Mouse (Mus musculus): ENCODE data around the gene Edn2.

Edn2 gene

DNA sequence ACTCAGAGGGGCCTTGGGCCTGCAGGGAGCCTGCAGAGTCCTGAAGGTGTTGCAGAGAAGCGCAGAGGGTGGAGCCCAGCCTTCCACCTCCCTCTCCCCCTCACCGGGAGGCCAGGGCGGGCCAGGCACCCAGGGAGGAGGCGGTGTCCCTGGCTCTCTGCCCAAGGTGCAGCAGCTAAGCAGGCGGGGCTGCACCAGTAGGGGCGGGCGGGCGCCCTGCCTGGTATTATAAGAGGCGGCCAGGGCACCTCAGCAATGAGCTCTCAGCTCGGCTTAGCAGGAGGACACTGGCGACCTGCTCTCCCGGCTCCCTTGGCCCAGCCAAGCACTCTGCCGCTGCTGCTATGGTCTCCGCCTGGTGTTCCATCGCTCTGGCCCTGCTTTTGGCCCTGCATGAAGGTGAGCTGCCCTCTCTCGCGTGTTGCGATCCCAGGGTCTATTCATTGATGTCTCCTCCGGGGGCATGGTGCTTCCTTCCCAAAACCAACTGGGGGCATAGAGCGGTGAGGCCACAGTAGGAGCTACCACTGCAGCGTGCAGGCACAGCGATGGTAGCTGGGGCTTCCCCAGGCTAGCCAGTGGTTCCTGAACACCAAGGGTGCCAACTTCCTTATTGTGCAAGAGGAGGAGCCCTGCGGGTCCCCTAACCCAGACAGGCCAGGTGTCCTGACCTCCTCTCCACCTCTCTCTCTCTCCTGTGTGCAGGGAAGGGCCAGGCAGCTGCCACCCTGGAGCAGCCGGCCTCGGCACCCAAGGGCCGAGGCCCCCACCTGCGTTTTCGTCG, at the start of gene Edn2:
TSS of gene Edn2 (plus strand) at position 41 of the 784 bp plus-strand sequence.
- no peak for DNase-seq

DNA sequence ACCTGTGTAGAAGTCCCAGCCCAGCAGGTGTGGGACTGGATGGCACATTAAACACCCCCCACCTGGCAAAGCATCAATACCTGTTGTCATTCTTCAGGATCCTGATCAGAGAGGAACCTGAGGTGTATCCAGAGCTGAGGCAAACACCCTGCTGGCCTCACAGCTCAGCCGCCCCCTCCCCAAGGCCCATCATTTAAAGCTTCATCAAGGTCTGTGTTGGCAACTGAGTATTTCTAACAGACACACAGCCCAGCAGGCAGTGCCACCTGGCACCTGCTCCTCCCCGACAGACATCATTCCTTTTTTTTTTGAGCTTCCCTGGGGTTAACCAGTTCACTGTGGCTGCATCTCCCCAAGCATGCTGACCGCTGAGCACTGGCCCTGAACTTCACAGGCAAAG, 45.5 kb upstream of the Edn2 start:
- DNase-seq: peak; percentile 53

DNA sequence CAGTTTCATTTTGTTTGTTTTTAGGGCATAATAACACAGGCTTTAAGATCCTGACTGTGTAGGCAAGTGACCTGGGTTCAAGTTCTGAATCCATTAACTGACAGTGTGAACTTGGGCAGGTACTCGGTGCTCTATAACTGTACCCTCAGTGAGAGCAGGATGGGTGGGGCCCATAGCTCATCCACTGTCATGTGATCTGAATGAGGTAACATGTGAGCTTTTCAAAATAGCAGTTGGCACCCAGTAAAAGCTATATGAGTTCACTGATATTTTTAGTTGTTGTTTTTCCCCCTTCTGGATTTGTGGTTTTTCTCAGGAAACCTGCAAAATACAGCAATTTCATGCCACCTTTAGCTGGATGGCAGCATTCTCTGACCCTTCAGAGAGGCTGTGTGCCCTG, 44.7 kb upstream of the Edn2 start:
- no peak for DNase-seq

DNA sequence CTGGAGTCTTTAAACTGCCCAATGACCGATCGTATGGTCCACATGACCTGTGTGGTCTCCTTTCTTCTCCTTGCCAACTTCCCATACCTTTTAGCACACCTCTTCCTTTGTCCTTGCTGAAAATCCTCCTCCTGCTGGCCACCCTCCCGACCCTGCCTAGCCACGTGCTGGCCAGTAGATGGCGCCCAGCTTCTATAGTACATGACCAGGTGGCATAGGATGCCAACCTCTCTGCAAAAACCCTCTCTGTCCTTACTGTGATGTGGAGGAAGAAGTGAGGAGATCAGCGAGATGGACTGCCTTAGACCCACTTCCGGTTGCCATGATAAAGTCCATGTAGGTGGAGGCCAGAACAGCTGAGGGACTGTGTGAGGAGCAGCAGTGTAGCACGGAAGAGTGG, 40.7 kb upstream of the Edn2 start:
- DNase-seq: peak; percentile 84

DNA sequence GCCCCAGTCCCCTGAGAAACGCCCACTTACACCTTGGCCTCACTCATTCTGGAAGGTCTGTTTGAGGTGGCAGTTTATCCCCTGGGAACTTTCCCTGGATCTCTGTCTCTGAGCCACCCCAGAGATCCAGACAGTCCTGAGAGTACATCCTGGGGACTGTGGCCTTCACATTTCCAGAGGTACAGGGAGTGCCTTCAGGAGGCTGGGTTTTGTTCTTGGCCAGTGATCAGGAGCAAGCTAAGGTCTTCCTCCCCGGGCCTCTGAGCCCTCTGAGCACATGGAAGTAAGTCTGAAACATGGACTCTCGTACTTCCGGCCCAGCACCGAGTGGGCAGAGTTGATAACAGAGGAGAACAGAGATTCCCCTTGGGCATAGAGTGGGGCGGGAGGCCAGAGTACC, 36.4 kb upstream of the Edn2 start:
- DNase-seq: no peak

DNA sequence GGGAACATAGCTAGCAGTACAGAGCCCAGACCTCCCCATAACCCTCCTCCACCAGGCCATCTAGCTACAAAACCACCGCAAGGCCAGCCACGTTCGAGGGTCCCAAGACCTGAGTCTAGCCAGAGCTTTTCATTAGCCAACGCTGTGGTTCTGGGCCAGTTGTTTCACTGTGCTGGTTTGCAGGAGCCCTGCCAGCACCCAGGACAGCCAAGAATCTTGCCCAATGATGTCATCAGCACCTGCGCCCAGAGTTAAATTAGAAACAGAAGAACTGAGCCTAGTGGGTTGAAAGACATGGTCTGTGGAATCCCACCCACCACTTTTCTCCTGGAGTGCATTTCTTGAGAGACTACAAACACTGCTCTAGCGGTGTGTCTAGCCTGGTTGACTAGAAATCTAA, 35.0 kb upstream of the Edn2 start:
- DNase-seq: no peak

DNA sequence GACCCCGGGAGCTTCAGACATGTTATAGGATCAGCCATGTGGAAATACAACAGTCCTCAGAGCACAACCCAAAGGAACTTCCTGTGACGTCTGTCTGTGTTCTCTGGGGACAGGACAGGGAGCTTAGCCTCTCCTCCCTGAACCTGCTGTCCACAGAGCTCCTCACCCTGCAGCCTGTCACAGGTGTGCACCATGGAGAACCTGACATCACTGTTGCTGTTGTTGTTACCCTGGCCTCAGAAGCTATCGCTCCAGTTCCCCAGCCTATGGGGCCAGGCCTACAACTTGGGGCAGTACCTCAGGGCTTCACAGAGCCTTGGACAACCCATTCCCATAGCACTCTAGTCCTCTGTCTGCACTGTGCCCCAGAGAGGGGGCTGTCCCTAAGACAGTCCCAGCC, 33.7 kb upstream of the Edn2 start:
- DNase-seq: no peak

DNA sequence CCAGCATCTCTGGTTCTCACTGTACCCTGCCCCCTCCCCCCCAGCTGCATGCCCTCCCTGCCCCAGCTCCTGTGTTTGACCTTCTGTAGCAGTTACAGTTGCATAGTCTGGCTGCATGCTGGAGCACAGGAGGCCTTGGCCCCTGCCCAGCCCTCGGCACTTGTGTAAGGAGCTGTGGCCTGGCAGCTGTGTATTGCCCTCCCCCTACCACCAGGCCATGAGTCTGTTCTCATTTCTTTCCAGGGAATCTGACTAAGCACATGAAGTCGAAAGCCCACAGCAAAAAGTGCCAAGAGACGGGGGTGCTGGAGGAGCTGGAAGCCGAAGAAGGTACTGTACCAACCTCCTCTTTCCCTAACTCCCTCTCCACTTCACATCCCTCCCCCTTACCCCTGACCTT, 33.0 kb upstream of the Edn2 start:
- DNase-seq: no peak

DNA sequence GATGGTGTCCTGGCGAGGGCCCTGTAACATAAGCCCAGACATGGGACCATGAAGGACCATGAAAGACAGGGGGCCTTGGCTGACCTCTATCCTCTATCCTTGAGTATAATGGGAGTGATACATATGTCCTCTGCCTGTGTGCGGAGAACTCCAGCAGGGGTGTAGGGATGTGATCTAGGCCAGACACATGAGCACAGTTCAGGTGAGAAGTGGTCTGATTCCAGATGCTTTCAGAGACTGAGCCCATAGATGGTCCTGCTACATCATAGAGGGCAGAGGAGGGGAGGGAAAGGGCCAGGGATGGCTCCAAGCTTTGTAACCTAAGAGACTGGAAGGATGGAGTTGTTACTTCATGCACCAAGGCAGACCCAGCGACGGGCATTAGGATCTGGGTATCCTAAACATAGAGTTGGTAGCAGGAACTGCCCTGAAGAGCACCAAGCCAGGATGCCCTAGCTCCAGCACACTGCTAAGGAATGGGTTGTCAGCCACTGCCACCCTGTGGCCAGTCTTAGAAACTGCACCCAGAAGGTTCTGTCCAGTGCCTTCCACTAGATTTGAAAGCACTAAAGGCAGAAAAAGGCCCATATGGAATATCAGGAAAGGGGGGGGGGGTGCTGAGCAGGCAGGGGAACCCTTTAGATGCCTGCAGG, 31.6 kb upstream of the Edn2 start:
- peak; percentile 76 for DNase-seq

DNA sequence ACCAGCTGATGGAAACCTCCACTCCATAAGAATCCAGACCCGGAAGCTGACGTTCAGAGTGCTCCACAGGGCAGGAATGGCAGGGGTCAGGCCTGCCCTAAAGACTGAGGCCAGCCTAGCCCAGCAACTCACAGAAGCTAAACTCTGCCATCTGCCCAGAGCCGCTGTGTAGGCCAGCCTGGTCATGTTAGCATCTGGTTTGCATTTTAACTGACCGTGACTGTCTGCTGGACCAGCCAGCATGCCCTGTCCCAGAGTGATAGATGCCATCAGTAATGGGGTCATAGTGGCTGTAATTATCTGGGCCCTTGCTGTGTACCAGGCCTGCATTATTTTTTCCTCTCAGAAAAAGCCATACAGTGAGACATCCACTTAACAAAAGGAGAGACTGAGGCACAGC, 30.1 kb upstream of the Edn2 start:
- DNase-seq: no peak

DNA sequence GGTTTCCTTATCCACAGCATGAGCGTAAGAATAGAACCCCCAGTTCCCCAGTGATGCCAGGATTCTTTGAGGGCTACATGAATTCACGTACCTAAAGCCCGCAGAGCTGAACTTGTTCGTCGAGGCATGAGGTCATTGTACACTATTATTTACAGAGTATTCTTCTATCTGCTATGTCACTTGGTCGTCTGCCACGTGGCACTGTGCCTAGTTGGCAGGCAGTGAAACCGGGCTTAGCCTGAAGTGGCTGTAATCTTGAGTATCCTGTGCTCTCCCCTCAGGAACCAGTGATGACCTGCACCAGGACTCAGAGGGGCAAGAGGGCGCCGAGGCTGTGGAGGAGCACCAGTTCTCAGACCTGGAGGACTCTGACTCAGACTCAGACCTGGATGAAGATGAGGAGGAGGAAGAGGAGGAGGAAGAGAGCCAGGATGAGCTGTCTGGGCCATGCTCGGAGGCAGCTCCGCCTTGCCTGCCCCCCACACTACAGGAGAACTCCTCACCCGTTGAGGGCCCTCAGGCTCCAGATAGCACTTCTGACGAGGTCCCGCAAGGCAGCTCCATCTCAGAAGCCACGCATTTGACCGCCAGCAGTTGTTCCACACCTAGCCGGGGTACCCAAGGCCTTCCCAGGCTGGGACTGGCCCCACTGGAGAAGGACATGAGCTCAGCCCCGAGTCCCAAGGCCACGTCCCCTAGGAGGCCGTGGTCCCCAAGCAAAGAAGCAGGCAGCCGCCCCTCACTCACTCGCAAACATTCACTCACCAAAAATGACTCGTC, 29.4 kb upstream of the Edn2 start:
- DNase-seq: peak; percentile 72

DNA sequence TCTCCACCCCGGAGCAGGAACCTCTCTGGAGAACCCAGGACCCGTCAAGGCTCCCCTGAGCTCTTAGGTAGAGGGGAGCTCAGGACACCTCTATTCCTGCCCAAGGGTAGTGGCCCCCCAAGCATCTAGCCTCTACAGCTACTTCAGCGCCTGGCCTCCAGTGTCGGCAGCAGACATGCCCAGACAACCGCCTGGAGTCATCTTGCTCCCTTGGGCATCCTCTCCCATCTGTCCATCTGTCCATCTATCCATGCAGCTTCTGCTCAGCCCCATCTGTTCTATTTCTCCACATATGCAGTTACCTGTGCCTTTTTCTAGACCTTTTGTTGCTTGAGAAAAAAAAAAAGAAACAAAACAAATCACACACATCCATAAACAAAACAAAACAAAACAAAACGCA, 26.8 kb upstream of the Edn2 start:
- DNase-seq: no peak

DNA sequence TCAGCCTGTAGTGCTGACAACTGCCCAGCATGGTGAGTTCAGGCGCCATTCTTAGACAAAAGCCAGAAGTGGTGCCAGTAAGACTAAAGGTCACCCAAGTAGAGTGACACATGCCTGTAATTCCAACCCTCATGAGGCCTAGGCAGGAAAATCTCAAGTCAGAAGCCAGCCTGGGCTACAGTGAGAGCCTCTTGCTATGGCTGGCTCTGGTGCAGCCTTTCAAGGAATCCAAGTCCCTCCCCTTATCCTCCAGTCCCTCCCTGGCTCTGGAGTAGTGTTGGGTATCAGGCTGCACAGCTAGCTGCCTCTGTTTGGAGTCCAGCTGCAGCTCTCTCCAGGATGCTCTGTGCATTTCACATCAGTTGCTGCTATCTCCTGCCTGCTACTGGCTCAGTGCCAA, 19.2 kb upstream of the Edn2 start:
- DNase-seq: no peak

DNA sequence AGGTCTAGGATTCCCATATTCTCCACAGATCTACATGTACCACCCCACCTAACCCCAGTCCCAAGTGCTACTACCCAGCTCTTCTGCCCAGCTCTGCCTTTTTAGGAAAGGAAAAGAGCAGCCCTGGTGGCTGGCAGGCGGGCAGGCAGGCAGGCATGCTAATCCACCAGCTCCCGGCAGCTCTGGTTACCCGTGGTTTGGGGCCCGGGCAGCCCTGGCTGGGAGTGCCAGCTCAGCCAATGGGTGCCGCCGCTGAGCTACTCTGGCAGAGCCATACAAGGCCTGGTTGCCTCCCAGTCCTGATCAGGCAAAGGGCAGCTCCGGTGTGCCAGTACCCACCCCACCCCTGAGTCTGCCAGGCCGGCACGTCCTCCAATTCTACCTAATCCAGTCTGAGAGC, 18.1 kb upstream of the Edn2 start:
- no peak for DNase-seq

DNA sequence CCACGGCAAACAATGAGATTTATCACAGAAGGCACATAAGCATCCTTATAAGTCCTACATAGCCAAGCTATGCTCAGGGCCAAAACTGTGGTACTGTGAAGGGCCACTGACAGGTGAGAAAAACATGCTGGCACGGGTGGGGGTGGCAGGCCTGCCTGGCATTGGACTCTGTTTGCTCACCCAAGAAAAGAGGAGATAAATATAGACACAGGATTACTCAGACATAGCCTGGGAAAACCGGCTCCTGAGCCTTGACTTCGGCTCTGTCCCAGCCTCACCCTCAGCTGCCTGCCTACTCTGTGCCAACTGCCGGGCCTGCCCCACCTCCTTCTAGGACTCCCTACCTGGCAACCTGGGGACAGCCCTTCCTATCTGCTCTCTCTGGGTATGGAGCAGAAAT, 16.7 kb upstream of the Edn2 start:
- peak; percentile 85 for DNase-seq

DNA sequence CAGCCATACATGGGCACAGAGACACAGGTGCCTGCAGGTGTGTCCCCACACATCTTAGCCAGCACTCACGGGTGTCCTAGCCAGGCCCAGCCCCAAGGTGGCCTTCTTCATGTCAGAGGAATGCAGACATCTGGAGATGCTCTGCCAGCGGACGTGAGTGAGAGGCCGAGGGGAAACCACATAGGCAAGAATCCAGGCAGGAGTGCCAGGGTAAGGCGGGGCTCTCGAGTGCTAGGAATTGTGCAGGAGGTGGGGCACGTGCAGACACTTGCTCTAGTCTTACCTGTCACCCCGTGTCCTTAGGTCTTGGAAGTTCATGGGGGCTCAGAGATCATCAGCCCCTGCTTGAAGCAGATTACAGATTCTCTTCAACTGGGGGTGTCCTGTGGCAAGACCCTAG, 15.1 kb upstream of the Edn2 start:
- DNase-seq: no peak

DNA sequence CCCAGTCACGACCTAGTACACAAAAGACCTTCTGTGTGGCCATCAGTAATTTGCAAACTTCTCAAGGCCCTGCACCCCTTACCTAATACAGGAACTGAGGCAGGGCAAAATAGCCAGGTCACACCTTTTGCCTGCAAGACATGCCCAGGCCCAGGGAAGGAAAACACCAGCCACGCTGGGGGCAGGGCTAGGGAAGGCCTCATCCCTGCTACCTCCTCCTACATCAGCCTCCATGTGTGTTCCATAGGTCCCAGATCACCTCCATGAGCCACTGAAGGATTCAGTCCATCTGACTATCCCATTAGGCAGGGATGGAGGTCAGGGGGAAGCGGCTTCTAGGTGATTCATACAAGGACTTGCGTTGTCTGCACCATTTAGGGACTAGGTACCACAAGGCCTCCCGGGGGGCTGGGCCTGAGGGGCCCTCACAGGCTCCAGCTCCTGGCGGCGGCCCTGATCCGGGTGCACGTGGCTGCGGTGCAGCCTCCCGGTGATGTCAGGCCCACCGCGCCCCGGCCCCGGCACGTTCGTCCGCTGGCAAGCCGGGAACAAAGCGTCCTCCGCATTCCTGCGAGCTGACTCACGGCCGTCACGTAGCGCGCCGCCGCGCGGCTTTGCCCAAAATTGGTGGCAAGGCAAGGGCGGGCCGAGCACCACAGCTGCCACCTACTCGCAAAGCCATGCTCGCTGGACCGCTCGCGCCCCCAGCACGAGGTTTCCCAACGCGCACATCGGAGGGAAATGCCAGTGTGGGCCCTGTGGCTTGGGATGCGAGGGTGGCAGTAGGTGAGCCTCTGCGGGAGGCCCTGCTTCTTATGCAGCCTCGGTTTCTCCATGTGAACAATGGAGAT, 12.5 kb upstream of the Edn2 start:
- DNase-seq: peak; percentile 33

DNA sequence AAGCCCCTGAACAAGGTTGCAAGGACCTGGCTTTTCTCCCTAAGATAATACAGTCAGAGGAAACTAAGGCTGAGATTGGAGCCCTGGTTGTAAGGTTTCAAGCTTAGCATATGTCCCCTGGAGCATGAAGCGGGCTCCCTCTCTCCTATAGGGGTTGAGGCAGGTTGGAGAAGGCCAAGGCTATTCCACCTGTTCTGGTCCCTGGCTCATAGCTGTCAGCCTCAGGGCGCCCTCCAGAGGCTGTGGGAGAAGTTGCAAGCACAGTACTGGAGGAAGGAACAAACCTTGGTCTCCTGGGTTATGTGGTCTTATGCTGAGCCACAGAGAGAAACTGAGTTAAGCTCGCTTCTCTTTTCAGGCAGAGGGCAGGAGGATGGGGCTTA, 11.9 kb upstream of the Edn2 start:
- peak; percentile 36 for DNase-seq

DNA sequence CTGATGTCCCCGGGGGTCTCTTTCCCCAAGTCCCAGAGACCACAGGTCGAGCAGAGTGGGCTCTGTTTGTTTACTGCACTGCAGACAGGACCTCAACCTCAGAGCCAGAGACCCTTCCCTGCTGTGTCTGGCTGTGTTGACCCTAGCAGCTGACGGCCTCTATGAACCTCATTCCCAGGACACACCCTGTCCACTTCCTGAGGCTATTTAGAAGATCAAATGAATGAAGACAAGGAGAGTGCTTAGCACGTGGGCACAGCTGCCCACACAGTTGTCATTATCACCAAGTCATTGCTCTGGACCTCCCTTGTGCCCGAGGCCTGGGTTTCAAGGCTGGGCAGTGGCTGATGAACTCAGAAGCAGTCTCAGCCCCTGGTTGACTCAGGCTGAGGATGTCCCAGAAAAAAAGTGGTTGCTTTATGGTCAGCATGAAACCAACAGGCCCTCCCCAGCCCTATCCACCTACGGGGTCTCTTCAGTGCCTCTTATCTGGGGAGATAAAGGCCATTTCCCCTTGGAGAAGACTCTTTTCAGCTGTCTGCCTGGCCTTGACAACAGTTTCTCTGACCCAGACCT, 10.6 kb upstream of the Edn2 start:
- DNase-seq: no peak

DNA sequence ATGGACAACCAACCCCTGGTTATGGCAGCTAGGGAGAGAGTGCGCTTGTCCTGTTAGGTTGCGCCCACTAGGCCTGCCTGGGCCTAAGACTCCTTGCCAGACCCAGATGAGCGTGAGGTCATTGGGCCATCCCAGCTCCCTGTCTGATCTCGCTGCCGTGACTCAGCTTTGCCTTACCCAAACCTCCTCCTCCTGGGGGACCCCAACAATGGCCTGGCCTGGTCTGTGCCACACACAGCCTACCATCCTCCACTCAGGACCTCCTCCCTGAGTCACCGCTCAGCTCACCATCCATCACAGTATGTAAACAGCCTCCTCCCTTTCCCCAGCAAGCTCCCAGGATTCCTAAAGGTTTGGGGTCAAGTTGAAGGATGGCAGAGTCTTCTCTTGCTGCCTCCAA, 9.1 kb upstream of the Edn2 start:
- no peak for DNase-seq

DNA sequence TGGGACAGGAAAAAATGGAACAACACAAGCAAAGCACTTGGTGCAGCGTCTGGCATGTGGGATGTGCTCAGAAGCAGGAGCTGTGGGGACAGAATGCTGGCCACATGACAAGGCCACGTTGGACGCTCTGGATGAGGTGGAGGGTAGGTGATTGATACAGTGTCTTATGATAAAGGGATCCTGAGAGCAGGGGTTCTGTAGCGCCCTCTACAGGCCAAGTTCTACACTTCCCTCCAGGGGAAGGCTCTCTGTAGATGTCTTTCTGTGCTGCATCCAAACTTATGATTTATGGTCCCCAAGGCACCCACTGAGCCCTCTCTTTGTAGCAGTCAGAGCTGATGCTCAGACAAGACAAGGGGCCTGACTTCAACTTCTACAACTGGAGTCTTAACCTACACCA, 8.4 kb upstream of the Edn2 start:
- DNase-seq: no peak

DNA sequence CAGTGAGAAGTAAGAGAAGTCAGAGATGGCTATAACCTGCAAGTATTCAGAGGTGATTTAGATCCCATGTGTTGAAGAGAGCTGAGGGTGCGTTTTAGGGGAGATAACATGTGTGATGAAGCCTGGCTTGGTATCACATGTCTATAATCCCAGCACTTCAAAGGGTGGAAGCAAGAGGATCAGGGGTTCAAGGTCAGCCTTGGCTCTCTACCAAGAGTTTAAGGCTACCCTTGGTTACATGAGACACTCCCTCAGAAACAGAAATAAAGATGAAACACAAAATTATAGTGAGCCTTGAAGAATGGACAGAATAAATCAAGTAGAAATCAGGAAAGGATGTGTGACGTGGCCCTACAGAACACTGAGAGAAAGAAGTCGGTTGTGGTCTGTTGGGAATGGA, 7.3 kb upstream of the Edn2 start:
- no peak for DNase-seq
